In the genomic region with DNA sequence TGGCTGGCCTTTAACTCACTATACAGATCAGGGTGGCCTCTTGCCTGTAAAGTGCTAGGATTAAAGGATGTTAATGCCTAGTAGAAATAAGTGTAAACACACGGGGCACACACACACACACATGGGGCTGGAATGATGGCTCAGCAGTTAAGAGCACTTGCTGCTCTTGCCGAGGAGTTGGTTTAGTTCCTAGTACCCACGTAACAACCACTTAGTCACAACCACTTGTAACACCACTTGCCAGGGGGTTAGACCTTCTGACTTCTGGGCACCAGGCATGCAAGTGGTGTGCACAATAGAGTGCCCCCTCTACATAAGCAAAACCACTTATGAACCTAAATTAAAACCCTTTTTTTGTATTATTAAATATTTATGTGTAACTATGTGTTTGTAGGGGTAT, we compare ENCODE assay signal across 35 mouse cellular contexts.
"Had no signal": no experiment of that assay in that cellular context is flagged by ENCODE, and none has a peak within 500 bp of the region (broad histone marks: within the 10 kb centered on the region; RNA-seq: fewer than 3 reads in every experiment).

No protein-coding gene starts in this region.

- H3K27ac ChIP-seq: heart, embryonic 10.5 days; heart, embryonic 13.5 days; heart, embryonic 15.5 days; hindbrain, embryonic 10.5 days; hindbrain, embryonic 12.5 days; hindbrain, embryonic 13.5 days; hindbrain, embryonic 14.5 days; hindbrain, embryonic 15.5 days; hindbrain, postnatal 0 days; intestine, embryonic 15.5 days; kidney, embryonic 15.5 days; kidney, postnatal 0 days; layer of hippocampus, adult 2 months had no signal

- H3K4me2 ChIP-seq: heart, embryonic 11.5 days; heart, embryonic 12.5 days; heart, embryonic 13.5 days; heart, embryonic 15.5 days; hindbrain, embryonic 12.5 days; hindbrain, embryonic 13.5 days; hindbrain, embryonic 14.5 days; hindbrain, embryonic 15.5 days; intestine, embryonic 15.5 days; kidney, embryonic 15.5 days had no signal

- ATAC-seq: hindbrain, embryonic 16.5 days; hindbrain, postnatal 0 days; inflammation-experienced regulatory T-cells, adult 6 months; intestine, embryonic 15.5 days; intestine, embryonic 16.5 days; intestine, postnatal 0 days had no signal

- H3K4me3 ChIP-seq: heart, embryonic 10.5 days; heart, embryonic 12.5 days; heart, embryonic 13.5 days; heart, embryonic 15.5 days; hindbrain, embryonic 10.5 days; hindbrain, embryonic 12.5 days; hindbrain, embryonic 13.5 days; hindbrain, embryonic 15.5 days; intestine, embryonic 15.5 days; kidney, embryonic 15.5 days; layer of hippocampus, adult 2 months had no signal

- H3K27me3 ChIP-seq: heart, embryonic 12.5 days; heart, embryonic 13.5 days; heart, embryonic 15.5 days; hindbrain, embryonic 12.5 days; hindbrain, embryonic 13.5 days; hindbrain, embryonic 15.5 days; intestine, embryonic 15.5 days; kidney, embryonic 15.5 days had no signal

- DNase-seq: heart, postnatal 10 days; heart, postnatal 14 days; heart, postnatal 36 days; heart, postnatal 4 days; kidney, adult 11 months; kidney, adult 18-20 months; kidney, adult 2 months; kidney, adult 8-10 months; kidney, adult 9 months; kidney, postnatal 10 days; kidney, postnatal 14 days; kidney, postnatal 25 days; kidney, postnatal 36 days; kidney, postnatal 4 days; layer of hippocampus, adult 9-11 months; layer of hippocampus, postnatal 36 days had no signal

- H3K9me3 ChIP-seq: heart, embryonic 10.5 days; heart, embryonic 12.5 days; heart, embryonic 13.5 days; heart, embryonic 15.5 days; hindbrain, embryonic 10.5 days; hindbrain, embryonic 12.5 days; hindbrain, embryonic 13.5 days; hindbrain, embryonic 15.5 days; intestine, embryonic 15.5 days; kidney, embryonic 15.5 days had no signal

- H3K9ac ChIP-seq: heart, embryonic 12.5 days; heart, embryonic 13.5 days; heart, embryonic 15.5 days; hindbrain, embryonic 12.5 days; hindbrain, embryonic 13.5 days; hindbrain, embryonic 14.5 days; hindbrain, embryonic 15.5 days; intestine, embryonic 15.5 days; kidney, embryonic 15.5 days had no signal
